Comparison of ENCODE assay signal across 12 mouse cellular contexts in the genomic region with DNA sequence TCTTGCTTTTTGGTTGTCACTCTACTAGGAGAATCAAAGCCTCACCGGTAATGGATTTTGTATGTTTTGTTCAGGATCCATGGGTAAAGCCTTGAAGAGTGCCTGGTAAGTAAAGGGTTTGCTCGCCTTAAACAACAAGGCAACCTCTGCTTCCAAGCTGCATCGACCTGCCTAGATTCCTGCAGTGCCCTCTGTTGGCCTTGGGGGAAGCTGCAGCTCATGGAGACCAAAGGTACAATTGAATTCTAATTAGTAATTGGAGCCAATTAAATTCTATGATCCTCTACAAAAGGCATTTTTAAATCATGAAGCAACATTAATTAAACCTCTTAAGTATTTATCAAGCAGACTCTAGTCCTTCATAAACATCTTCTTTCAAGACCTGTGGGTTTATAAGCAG.
DNase-seq lines count a peak whose midpoint lies in the region; ATAC-seq and TF ChIP-seq lines count a peak whose summit lies in the region.
"Had no signal": no experiment of that assay in that cellular context is flagged by ENCODE, and none has a peak within 500 bp of the region (broad histone marks: within the 10 kb centered on the region; RNA-seq: fewer than 3 reads in every experiment).

No protein-coding gene starts in this region.

- H3K4me2 ChIP-seq in liver, postnatal 0 days (ENCODE audit: low read depth, low read length): no peak overlapping the region
- H3K4me2 ChIP-seq: heart, embryonic 15.5 days; midbrain, embryonic 15.5 days had no signal

- no peaks in the 10 kb centered on the region for H3K36me3 ChIP-seq in liver, postnatal 0 days (replicated peaks; ENCODE audit: insufficient read depth, low read length)
- H3K36me3 ChIP-seq in embryonic facial prominence, embryonic 10.5 days (replicated peaks): no peaks in the 10 kb centered on the region
- H3K36me3 ChIP-seq: heart, embryonic 15.5 days; midbrain, embryonic 15.5 days had no signal

- ATAC-seq in liver, postnatal 0 days: no peak
- ATAC-seq: activated CD4-positive, CD25-positive, alpha-beta regulatory T cell, adult 4 months; midbrain, embryonic 15.5 days had no signal

- 57% methylated on average over 3 of the region's 3 CpGs for WGBS in liver, postnatal 0 days (ENCODE audit: insufficient replicate concordance)
- 61% methylated on average over 3 of the region's 3 CpGs for WGBS in embryonic facial prominence, embryonic 10.5 days

- no peak overlapping the region for H3K9ac ChIP-seq in liver, postnatal 0 days (replicated peaks)
- H3K9ac ChIP-seq: heart, embryonic 15.5 days; midbrain, embryonic 15.5 days had no signal

- intact Hi-C loops in gastrocnemius, adult 2 months (cut with DNase I): no loop called here

- no peak for DNase-seq in gastrocnemius, adult 2 months
- DNase-seq in gastrocnemius, postnatal 4 days (ENCODE audit: low spot score in 2 of 2): no peak
- DNase-seq in 416B (ENCODE audit: low read depth) (peak; percentile 39), NIH3T3 (ENCODE audit: low read depth) (peak; percentile 9)
- DNase-seq in liver, postnatal 0 days: no peak
- DNase-seq in embryonic facial prominence, embryonic 10.5 days (ENCODE audit: low spot score): no peak
- no peak for DNase-seq in cerebellum, adult 9-11 months
- DNase-seq in heart, adult 8-10 months (ENCODE audit: low spot score): no peak

- H3K4me1 ChIP-seq in liver, postnatal 0 days (ENCODE audit: insufficient read depth): no peaks in the 10 kb centered on the region
- H3K4me1 ChIP-seq in embryonic facial prominence, embryonic 10.5 days: no peaks in the 10 kb centered on the region
- H3K4me1 ChIP-seq: heart, embryonic 15.5 days; midbrain, embryonic 15.5 days had no signal

- no peaks in the 10 kb centered on the region for H3K27me3 ChIP-seq in liver, postnatal 0 days (ENCODE audit: insufficient read depth, low read length)
- no peaks in the 10 kb centered on the region for H3K27me3 ChIP-seq in embryonic facial prominence, embryonic 10.5 days (replicated peaks; ENCODE audit: low read depth, poor library complexity, severe bottlenecking)
- H3K27me3 ChIP-seq: heart, embryonic 15.5 days; midbrain, embryonic 15.5 days had no signal

- no peak for TF ChIP-seq EP300 in liver, postnatal 0 days (IDR thresholded peaks at IDR 0.05; ENCODE audit: low read depth)

- no peaks in the 10 kb centered on the region for H3K9me3 ChIP-seq in liver, postnatal 0 days (ENCODE audit: low read length)
- H3K9me3 ChIP-seq in embryonic facial prominence, embryonic 10.5 days: no peaks in the 10 kb centered on the region
- H3K9me3 ChIP-seq: heart, embryonic 15.5 days; midbrain, embryonic 15.5 days had no signal

- TF ChIP-seq CTCF in gastrocnemius, adult 2 months (IDR thresholded peaks at IDR 0.05): peak; percentile 56
- peak; percentile 50; the same call in 1 of the 2 replicates for TF ChIP-seq CTCF in liver, postnatal 0 days (IDR thresholded peaks at IDR 0.05; ENCODE audit: low read depth)

- H3K4me3 ChIP-seq in gastrocnemius, adult 2 months: no peak overlapping the region
- no peak overlapping the region for H3K4me3 ChIP-seq in liver, postnatal 0 days (ENCODE audit: low read depth, low read length)
- no peak overlapping the region for H3K4me3 ChIP-seq in embryonic facial prominence, embryonic 10.5 days
- H3K4me3 ChIP-seq: erythroblast, embryonic 14.5 days; heart, embryonic 15.5 days; midbrain, embryonic 15.5 days had no signal

- H3K27ac ChIP-seq in gastrocnemius, adult 2 months: no peak overlapping the region
- H3K27ac ChIP-seq in liver, postnatal 0 days (ENCODE audit: low read depth): no peak overlapping the region
- H3K27ac ChIP-seq in embryonic facial prominence, embryonic 10.5 days (replicated peaks): no peak overlapping the region
- H3K27ac ChIP-seq: heart, embryonic 15.5 days; midbrain, embryonic 15.5 days had no signal

Comparison
In these comparisons a context has a peak if more than half of its experiments do, and no peak if none do; other contexts are left out.
1. DNase-seq: peak in 416B (single experiment) and NIH3T3 (single experiment); none in gastrocnemius, adult 2 months (single experiment), gastrocnemius, postnatal 4 days (0 of 2), liver, postnatal 0 days (single experiment), embryonic facial prominence, embryonic 10.5 days (single experiment), cerebellum, adult 9-11 months (single experiment) and heart, adult 8-10 months (single experiment).